In genomic region chr8:114801428-114802134, GRCm38 (mm10) we compare ENCODE assay signal across 18 mouse cellular contexts.
DNase-seq lines count a peak whose midpoint lies in the region; ATAC-seq lines count a peak whose summit lies in the region.
"Had no signal": no experiment of that assay in that cellular context is flagged by ENCODE, and none has a peak within 500 bp of the region (broad histone marks: within the 10 kb centered on the region; RNA-seq: fewer than 3 reads in every experiment).

No protein-coding gene starts in this region.

- H3K4me1 ChIP-seq in kidney, embryonic 15.5 days = peaks cover 9% of the 10 kb centered on the region
- 0 out of 2 replicates have a peak, but pooled peaks cover 3% of the 10 kb centered on the region for H3K4me1 ChIP-seq in kidney, embryonic 16.5 days (ENCODE audit: insufficient read depth, low read length)
- H3K4me1 ChIP-seq in intestine, embryonic 15.5 days (replicated peaks) = no peaks in the 10 kb centered on the region; the same call in 1 of the 2 replicates
- H3K4me1 ChIP-seq: embryonic facial prominence, embryonic 15.5 days; forebrain, embryonic 15.5 days; hindbrain, embryonic 15.5 days had no signal

- peak; percentile 16 for DNase-seq in thymus, postnatal 25 days
- no peak for DNase-seq in thymus, postnatal 36 days
- peak; percentile 87 for DNase-seq in splenic B cell, adult 2 months (ENCODE audit: low read depth, low spot score)
- no peak for DNase-seq in ovary, postnatal 14 days (ENCODE audit: low spot score)
- DNase-seq in left cerebral cortex, adult 9 months (ENCODE audit: low spot score in 2 of 2) = no peak
- DNase-seq: adrenal gland, adult 8-10 months; cerebellum, postnatal 10 days; gastrocnemius, postnatal 14 days; kidney, postnatal 10 days had no signal

- no peak overlapping the region for H3K27ac ChIP-seq in kidney, embryonic 15.5 days
- no peak overlapping the region for H3K27ac ChIP-seq in kidney, embryonic 16.5 days (ENCODE audit: low read length)
- H3K27ac ChIP-seq in intestine, embryonic 15.5 days = no peak overlapping the region
- H3K27ac ChIP-seq: embryonic facial prominence, embryonic 15.5 days; forebrain, embryonic 15.5 days; hindbrain, embryonic 15.5 days had no signal

- no peaks in the 10 kb centered on the region for H3K27me3 ChIP-seq in kidney, embryonic 15.5 days
- H3K27me3 ChIP-seq in kidney, embryonic 16.5 days (ENCODE audit: insufficient read depth, low read length) = no peaks in the 10 kb centered on the region
- H3K27me3 ChIP-seq in intestine, embryonic 15.5 days (replicated peaks) = no peaks in the 10 kb centered on the region
- no peaks in the 10 kb centered on the region for H3K27me3 ChIP-seq in splenic B cell, adult 2 months (ENCODE audit: control insufficient read depth, insufficient read depth, low read length, poor library complexity, severe bottlenecking)
- H3K27me3 ChIP-seq: embryonic facial prominence, embryonic 15.5 days; forebrain, embryonic 15.5 days; heart, embryonic 15.5 days; hindbrain, embryonic 15.5 days; megakaryocyte, embryonic 14.5 days; Patski had no signal

- no peak overlapping the region for H3K4me3 ChIP-seq in kidney, embryonic 15.5 days (replicated peaks)
- no peak overlapping the region for H3K4me3 ChIP-seq in kidney, embryonic 16.5 days (ENCODE audit: low read length)
- no peak overlapping the region for H3K4me3 ChIP-seq in intestine, embryonic 15.5 days (replicated peaks)
- H3K4me3 ChIP-seq: embryonic facial prominence, embryonic 15.5 days; forebrain, embryonic 15.5 days; heart, embryonic 15.5 days; hindbrain, embryonic 15.5 days; megakaryocyte, embryonic 14.5 days had no signal

- H3K4me2 ChIP-seq in kidney, embryonic 15.5 days = no peak overlapping the region
- H3K4me2 ChIP-seq in kidney, embryonic 16.5 days (replicated peaks; ENCODE audit: low read depth, low read length) = no peak overlapping the region
- H3K4me2 ChIP-seq in intestine, embryonic 15.5 days (replicated peaks) = no peak overlapping the region
- H3K4me2 ChIP-seq: embryonic facial prominence, embryonic 15.5 days; forebrain, embryonic 15.5 days; heart, embryonic 15.5 days; hindbrain, embryonic 15.5 days had no signal

- H3K9ac ChIP-seq in kidney, embryonic 15.5 days = no peak overlapping the region
- no peak overlapping the region for H3K9ac ChIP-seq in kidney, embryonic 16.5 days (replicated peaks; ENCODE audit: low read length)
- no peak overlapping the region for H3K9ac ChIP-seq in intestine, embryonic 15.5 days
- H3K9ac ChIP-seq: embryonic facial prominence, embryonic 15.5 days; forebrain, embryonic 15.5 days; heart, embryonic 15.5 days; hindbrain, embryonic 15.5 days had no signal

- 0 out of 2 replicates have a peak, but pooled peaks have one; percentile 18 for ATAC-seq in kidney, embryonic 15.5 days (replicated peaks; ENCODE audit: low FRiP score)
- ATAC-seq in kidney, embryonic 16.5 days (ENCODE audit: low FRiP score, low TSS enrichment) = no peak
- peak; percentile 82 for ATAC-seq in intestine, embryonic 15.5 days
- ATAC-seq: forebrain, embryonic 15.5 days; Patski had no signal

- 64% methylated on average over 7 of the region's 7 CpGs for WGBS in kidney, embryonic 15.5 days
- WGBS in kidney, embryonic 16.5 days = 65% methylated on average over 7 of the region's 7 CpGs
- WGBS in intestine, embryonic 15.5 days = 72% methylated on average over 7 of the region's 7 CpGs

- H3K9me3 ChIP-seq in kidney, embryonic 15.5 days (replicated peaks) = no peaks in the 10 kb centered on the region
- H3K9me3 ChIP-seq in kidney, embryonic 16.5 days (ENCODE audit: low read length) = no peaks in the 10 kb centered on the region
- H3K9me3 ChIP-seq in intestine, embryonic 15.5 days = no peaks in the 10 kb centered on the region
- H3K9me3 ChIP-seq: embryonic facial prominence, embryonic 15.5 days; forebrain, embryonic 15.5 days; heart, embryonic 15.5 days; hindbrain, embryonic 15.5 days; megakaryocyte, embryonic 14.5 days had no signal

- H3K36me3 ChIP-seq in kidney, embryonic 15.5 days = no peaks in the 10 kb centered on the region
- no peaks in the 10 kb centered on the region for H3K36me3 ChIP-seq in kidney, embryonic 16.5 days (ENCODE audit: insufficient read depth, low read length)
- no peaks in the 10 kb centered on the region for H3K36me3 ChIP-seq in intestine, embryonic 15.5 days
- no peaks in the 10 kb centered on the region for H3K36me3 ChIP-seq in splenic B cell, adult 2 months (ENCODE audit: control insufficient read depth, insufficient read depth, low read length, poor library complexity, severe bottlenecking)
- H3K36me3 ChIP-seq: embryonic facial prominence, embryonic 15.5 days; forebrain, embryonic 15.5 days; heart, embryonic 15.5 days; hindbrain, embryonic 15.5 days had no signal

Comparison
In these comparisons a context has a peak if more than half of its experiments do, and no peak if none do; other contexts are left out.
1. DNase-seq: peak in thymus, postnatal 25 days (single experiment) and splenic B cell, adult 2 months (single experiment); none in thymus, postnatal 36 days (0 of 2), ovary, postnatal 14 days (single experiment) and left cerebral cortex, adult 9 months (0 of 2).